Mouse (Mus musculus) brain, embryonic 14.5 days (tissue): Measurements from ENCODE around the gene Dscaml1. TPM values are rescaled to one million over a fixed set of nuclear protein-coding genes. Genes with fewer than 3 reads are reported as not detected.

Source experiments
- DNase-seq: peaks from one replicate; pipeline ENCODE4 v3.0.0-alpha.2; 2011; ENCODE audit warnings: low read depth
- CTCF ChIP-seq: fragments of 200-500 bp; IDR thresholded peaks from 2 replicates; pipeline ENCODE4 v1.5.1; 2012; ENCODE audit warnings: inconsistent platforms, mild to moderate bottlenecking, moderate library complexity, borderline replicate concordance; ENCODE audit not compliant: insufficient read depth, insufficient read length; ENCODE audit errors: extremely low read depth
- POLR2A ChIP-seq: fragments of 200-500 bp; IDR thresholded peaks from 2 replicates; pipeline ENCODE4 v1.6.1; 2012; ENCODE audit warnings: mild to moderate bottlenecking, inconsistent platforms, borderline replicate concordance; ENCODE audit not compliant: poor library complexity, insufficient read depth, insufficient read length, severe bottlenecking; ENCODE audit errors: extremely low read depth
- polyA plus RNA-seq: library from polyadenylated mRNA; depleted of rRNA; stranded (reverse); fragments of >200 nt; gene quantifications from 2 replicates; pipeline ENCODE4 v1.2.3, GENCODE M21; 2012

The Dscaml1 gene
- polyA plus RNA-seq, 1 experiment: 36.8 TPM

GRCm38 (mm10) chr9:45431150-45431549 lies 4.7 kb downstream of the Dscaml1 start:
- DNase-seq: peak; percentile 33
- TF ChIP-seq CTCF: no peak
- no peak for TF ChIP-seq POLR2A

- DNase-seq: peak; percentile 91
- TF ChIP-seq POLR2A (no peak), CTCF (no peak)
Measured at GRCm38 (mm10) chr9:45432639-45433038, 6.2 kb downstream of the Dscaml1 start.

DNA sequence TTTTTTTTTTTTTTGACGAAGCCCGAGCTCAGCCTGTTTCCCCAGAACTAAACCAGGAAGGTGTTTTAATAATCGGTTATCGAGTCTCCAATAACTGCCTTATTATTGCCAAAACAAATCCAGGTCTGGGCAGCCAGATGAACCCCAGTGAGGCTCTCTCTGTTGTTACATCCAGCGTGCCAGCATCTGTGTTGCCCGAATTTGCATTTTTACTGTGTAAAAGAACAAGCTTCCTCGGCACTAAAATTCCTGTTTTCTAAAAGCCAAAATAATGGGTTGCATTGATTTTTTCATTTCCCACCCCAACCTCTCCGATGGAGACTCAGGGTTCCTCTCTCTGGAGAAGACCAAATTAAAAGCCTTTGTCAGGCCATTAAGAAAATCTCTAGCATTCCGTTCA lies 6.7 kb downstream of the Dscaml1 start:
- DNase-seq: peak; percentile 75
- TF ChIP-seq POLR2A (no peak), CTCF (no peak)

- TF ChIP-seq POLR2A (no peak), CTCF (no peak)
Measured at GRCm38 (mm10) chr9:45434171-45434570, 7.7 kb downstream of the Dscaml1 start.

GRCm38 (mm10) chr9:45439025-45439424 lies 12.6 kb downstream of the Dscaml1 start:
- TF ChIP-seq POLR2A: no peak
- no peak for TF ChIP-seq CTCF
- no peak for DNase-seq

More at GRCm38 (mm10) chr9:45434171-45434570, 7.7 kb downstream of the Dscaml1 start:
- peak; percentile 93 for DNase-seq

DNA sequence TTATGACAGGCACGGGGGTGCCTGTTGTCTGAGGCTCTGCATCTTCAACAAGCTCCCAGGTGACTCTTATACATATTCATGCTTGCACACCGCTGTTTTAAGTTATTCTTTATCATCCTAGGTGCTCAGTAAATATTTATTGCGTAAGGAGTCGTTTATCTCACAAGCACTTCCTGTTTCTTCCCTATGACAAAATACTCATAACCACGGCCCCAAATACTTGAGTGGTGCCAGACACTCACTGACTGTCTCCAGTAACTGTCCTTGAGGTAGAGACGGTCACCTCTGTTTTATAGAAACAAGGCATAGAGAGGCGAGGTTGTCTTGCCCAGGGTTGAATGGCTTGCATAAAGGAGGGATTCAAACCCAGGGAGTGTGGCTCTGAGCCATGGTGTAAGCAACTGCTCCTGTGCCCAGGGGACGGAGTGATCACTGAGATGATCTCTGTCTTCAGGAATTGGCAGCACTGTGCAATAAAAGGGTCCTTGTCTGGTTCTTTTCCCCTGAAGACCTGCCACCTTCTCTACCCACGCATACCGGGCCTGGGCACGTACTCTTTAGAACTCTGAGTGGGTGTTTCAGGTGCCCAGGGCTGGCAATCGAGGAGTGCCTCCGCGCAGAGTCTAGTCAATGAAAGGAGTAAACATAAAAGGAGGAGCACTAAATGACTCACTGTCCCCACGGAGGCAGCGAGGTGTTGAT lies 13.8 kb downstream of the Dscaml1 start:
- DNase-seq: no peak
- no peak for TF ChIP-seq CTCF
- TF ChIP-seq POLR2A: no peak

DNA sequence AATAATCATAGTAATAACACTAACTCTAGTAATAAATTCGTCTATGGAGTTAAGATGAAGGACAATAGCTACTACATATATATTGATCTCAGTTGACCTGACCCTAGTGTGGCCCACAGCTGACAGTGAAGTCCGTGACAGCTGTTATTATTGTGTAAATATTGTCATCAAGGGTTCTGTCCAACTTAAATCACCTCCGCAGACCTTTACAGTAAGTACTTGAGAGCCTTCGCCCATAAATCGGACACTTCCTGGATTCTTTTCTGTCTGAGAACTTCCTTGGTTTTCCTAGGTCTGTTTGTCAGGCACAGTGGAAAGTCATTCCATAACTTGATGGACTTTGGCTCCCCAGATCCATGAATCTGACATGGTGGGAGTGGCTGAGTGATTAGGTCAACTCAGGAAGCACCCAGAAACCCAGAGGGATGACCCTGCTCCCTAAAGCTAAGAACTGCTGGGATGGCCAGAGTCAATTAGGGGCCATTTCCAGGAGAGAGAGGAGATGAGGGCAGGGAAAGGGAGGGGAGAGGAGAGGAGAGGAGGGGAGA lies 17.9 kb downstream of the Dscaml1 start:
- no peak for DNase-seq
- no peak for TF ChIP-seq CTCF
- no peak for TF ChIP-seq POLR2A

GRCm38 (mm10) chr9:45449658-45450057 lies 23.2 kb downstream of the Dscaml1 start:
- no peak for DNase-seq
- TF ChIP-seq CTCF (no peak), POLR2A (no peak)

DNA sequence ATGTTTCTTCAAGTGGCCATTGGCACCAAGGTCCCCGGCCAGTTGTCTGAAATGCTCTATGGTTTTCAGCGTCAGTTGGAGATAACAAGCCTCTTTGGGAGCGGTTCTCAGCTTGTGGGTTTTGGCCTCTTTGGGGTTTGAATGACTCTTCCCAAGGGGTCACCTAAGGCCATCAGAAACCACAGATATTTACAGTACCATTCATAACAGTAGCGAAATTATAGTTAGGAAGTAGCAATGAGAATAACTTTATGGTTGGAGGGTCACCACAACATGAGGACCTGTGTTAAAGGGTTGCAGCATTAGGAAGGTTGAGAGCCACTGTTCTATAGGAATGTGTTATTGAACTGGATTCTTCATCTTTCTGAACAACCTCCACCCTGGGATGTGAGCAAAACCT lies 24.9 kb downstream of the Dscaml1 start:
- no peak for TF ChIP-seq CTCF
- no peak for TF ChIP-seq POLR2A
- DNase-seq: no peak

GRCm38 (mm10) chr9:45454032-45454431 lies 27.6 kb downstream of the Dscaml1 start:
- DNase-seq: no peak
- TF ChIP-seq CTCF (no peak), POLR2A (no peak)

DNA sequence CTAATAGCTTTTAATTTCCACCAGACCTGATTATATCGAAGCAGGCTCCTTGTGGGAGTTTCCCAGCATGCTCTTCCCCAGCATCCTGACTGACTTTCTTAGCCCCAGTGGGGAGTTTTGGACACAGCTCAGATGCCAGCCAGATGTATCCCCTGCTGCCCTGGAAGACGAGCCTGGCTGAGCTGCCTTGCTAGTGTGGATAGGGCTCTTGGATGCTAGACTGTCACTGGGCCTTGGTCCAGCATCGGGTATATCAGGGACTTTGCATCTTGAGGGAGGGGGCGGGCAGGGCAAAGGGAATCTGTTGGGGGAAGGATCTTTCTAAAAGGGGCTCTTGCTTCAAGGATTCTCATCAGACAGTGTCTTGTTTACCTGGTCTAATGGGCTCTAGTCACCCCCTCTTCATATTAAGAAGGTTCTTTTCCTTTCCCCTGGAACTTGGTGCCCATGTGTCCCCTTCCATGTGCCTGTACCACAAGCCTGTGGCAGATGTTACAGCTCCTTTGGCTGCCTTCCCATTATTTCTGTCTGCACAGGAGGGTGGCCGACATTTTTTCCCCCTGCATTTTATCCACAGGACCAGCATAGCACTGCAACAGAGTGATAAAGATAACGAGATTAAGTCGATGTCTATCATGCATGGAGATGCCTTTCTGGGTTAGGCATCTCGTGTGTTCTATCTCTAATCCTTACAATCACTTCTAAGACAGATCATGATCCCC lies 28.6 kb downstream of the Dscaml1 start:
- TF ChIP-seq POLR2A: no peak
- no peak for TF ChIP-seq CTCF
- peak; percentile 66 for DNase-seq

DNA sequence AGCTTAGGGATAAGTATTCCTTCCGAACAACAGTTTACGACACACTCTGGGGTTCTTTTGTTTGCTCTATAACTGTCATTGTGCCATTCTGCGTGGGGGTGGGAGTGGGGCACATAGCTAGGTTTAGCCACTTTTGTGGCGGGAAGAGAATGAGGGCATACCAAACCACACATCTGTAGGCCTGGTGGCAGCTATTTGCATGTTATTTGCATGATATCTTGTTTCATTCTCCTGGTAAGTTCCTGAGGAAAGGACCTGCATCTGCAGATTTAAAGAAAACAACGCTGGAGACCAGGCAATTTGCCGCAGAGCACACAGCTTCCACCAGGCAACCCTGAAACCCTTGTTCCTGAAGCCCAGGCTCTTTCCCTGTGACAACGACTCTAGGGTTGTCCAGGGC lies 30.8 kb downstream of the Dscaml1 start:
- DNase-seq: no peak
- no peak for TF ChIP-seq CTCF
- no peak for TF ChIP-seq POLR2A

GRCm38 (mm10) chr9:45458363-45458762 lies 31.9 kb downstream of the Dscaml1 start:
- DNase-seq: peak; percentile 60
- TF ChIP-seq CTCF (no peak), POLR2A (no peak)
